Mouse (Mus musculus) embryonic fibroblast, embryonic 13.5 days (primary cell): ENCODE measurements around the gene 4932438A13Rik.

Source experiments
- CTCF ChIP-seq: IDR thresholded peaks from 2 replicates; pipeline ENCODE4 v1.5.1; 2011; ENCODE audit warnings: mild to moderate bottlenecking, control low read depth, low read length, moderate library complexity, borderline replicate concordance; ENCODE audit not compliant: insufficient read depth
- POLR2A ChIP-seq: IDR thresholded peaks from 2 replicates; pipeline ENCODE4 v1.6.1; 2011; ENCODE audit warnings: low read depth, mild to moderate bottlenecking, control low read depth, low read length, moderate library complexity

DNA sequence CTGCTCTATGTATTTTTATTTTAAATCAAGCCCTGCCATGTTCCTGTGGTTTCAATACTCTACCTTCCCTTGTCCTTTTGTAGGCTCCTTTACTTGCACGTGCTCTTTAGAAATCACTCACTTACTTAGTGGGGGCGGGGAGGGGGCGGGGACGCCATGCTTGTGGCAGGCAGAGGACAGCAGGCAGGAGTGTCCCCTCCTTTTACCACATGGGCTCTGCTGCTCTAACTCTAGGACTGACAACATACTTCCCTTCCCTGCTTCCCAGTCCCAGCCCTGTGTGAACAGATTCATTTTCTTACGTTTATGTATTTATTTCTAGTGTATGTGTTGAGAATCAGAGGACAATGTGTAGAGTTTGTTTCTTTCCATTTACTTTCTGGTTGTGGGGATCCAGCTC, 78.7 kb downstream of the 4932438A13Rik start:
- TF ChIP-seq CTCF (no peak), POLR2A (no peak)
